Mouse (Mus musculus) limb, embryonic 14.5 days (tissue): ENCODE measurements around the gene Hamp. TPM values are rescaled to one million over a fixed set of nuclear protein-coding genes. Genes with fewer than 3 reads are reported as not detected.
"Not testable (repeated sequence)": the region's sequence is repeated elsewhere in the genome, so short reads cannot be mapped to it uniquely, and the experiment has no call there.

Experiments used
- ATAC-seq: fragments of 200-750 bp; cut with Nextera tagmentation; 2 replicates; pipeline ENCODE4 v1.8.0; 2017; ENCODE audit warnings: low read depth, moderate number of reproducible peaks, moderate TSS enrichment; ENCODE audit not compliant: low FRiP score
- DNase-seq: peaks from one replicate; pipeline ENCODE4 v3.0.0-alpha.2; 2015; ENCODE audit warnings: low spot score
- H3K27ac ChIP-seq: fragments of 300-500 bp; sonication (generic); replicated peaks from 2 replicates; pipeline ENCODE4 v1.5.1; 2014; ENCODE audit warnings: low read depth, mild to moderate bottlenecking, low read length, moderate library complexity, mixed read lengths
- H3K27me3 ChIP-seq: fragments of 300-500 bp; sonication (generic); 2 replicates; pipeline ENCODE4 v1.6.1; 2014; ENCODE audit warnings: low read length, mixed read lengths; ENCODE audit not compliant: control insufficient read depth, insufficient read depth
- H3K36me3 ChIP-seq: fragments of 300-500 bp; sonication (generic); 2 replicates; pipeline ENCODE4 v1.6.1; 2014; ENCODE audit warnings: mild to moderate bottlenecking, low read length, moderate library complexity, mixed read lengths; ENCODE audit not compliant: control insufficient read depth, insufficient read depth
- H3K4me1 ChIP-seq: fragments of 300-500 bp; sonication (generic); 2 replicates; pipeline ENCODE4 v1.6.1; 2014; ENCODE audit warnings: antibody characterized with exemption, low read length, mixed read lengths; ENCODE audit not compliant: control insufficient read depth, insufficient read depth
- H3K4me2 ChIP-seq: fragments of 300-500 bp; sonication (generic); replicated peaks from 2 replicates; pipeline ENCODE4 v1.6.1; 2014; ENCODE audit warnings: low read depth, mild to moderate bottlenecking, low read length, moderate library complexity; ENCODE audit not compliant: severe bottlenecking
- H3K4me3 ChIP-seq: fragments of 300-500 bp; sonication (generic); replicated peaks from 2 replicates; pipeline ENCODE4 v1.5.1; 2014; ENCODE audit warnings: low read length
- H3K9ac ChIP-seq: fragments of 300-500 bp; sonication (generic); 2 replicates; pipeline ENCODE4 v1.6.1; 2014; ENCODE audit warnings: mild to moderate bottlenecking, low read depth, low read length, moderate library complexity; ENCODE audit not compliant: severe bottlenecking
- H3K9me3 ChIP-seq: fragments of 300-500 bp; sonication (generic); 2 replicates; pipeline ENCODE4 v1.6.1; 2016; ENCODE audit warnings: low read length; ENCODE audit not compliant: control insufficient read depth
- POLR2A ChIP-seq: fragments of 200-500 bp; IDR thresholded peaks from 2 replicates; pipeline ENCODE4 v1.8.0; 2012; ENCODE audit warnings: inconsistent platforms, mild to moderate bottlenecking, moderate library complexity, borderline replicate concordance; ENCODE audit not compliant: insufficient read depth, insufficient read length; ENCODE audit errors: extremely low read depth
- WGBS: fragments of 180-500 bp; shearing (Covaris S2); extraction: QIAGEN DNeasy Blood & Tissue Kit; methylation state at CpG from one replicate; pipeline ENCODE4 v1.1.7; 2014; 5-methylcytosine and 5-hydroxymethylcytosine counted together
- polyA plus RNA-seq, 2 experiments: library from polyadenylated mRNA; depleted of rRNA in 1 of 2; stranded (reverse) in 1 of 2; unstranded in 1 of 2; fragments of >200 nt; fragmentation: Nextera tagmentation in 1 of 2; extraction: Ambion mirVana in 1 of 2; gene quantifications; 2 replicates each; pipeline versions ENCODE4 v1.2.1 to v1.2.3; 2012 to 2014

Hamp gene
- polyA plus RNA-seq, 2 experiments: 0.23 TPM; not detected in 1

- H3K36me3 ChIP-seq, H3K27ac ChIP-seq, H3K9ac ChIP-seq, DNase-seq, H3K27me3 ChIP-seq, ATAC-seq, H3K4me1 ChIP-seq, H3K4me3 ChIP-seq, H3K9me3 ChIP-seq, H3K4me2 ChIP-seq: not testable (repeated sequence)
- 83% methylated on average over 2 of the region's 2 CpGs for WGBS
Observed at GRCm38 (mm10) chr7:30924581-30924980, 19.3 kb downstream of the Hamp start, which contains the start of gene Hamp2. Hamp2 (minus strand) TSS chr7:30924681.

- H3K27me3 ChIP-seq: no peaks in the 10 kb centered on the region
- no peak overlapping the region for H3K27ac ChIP-seq
- no peak for ATAC-seq
- no peaks in the 10 kb centered on the region for H3K36me3 ChIP-seq
- no peak for TF ChIP-seq POLR2A
- no peaks in the 10 kb centered on the region for H3K9me3 ChIP-seq
- H3K4me1 ChIP-seq: no peaks in the 10 kb centered on the region
- no peak overlapping the region for H3K9ac ChIP-seq
- DNase-seq: no peak
- no peak overlapping the region for H3K4me3 ChIP-seq
- WGBS: 68% methylated on average over 3 of the region's 3 CpGs
- H3K4me2 ChIP-seq: no peak overlapping the region
Observed at GRCm38 (mm10) chr7:30924071-30924470, 19.8 kb downstream of the Hamp start.

- not testable (repeated sequence) for H3K27me3 ChIP-seq, H3K36me3 ChIP-seq, H3K4me1 ChIP-seq, H3K4me3 ChIP-seq, H3K9me3 ChIP-seq, ATAC-seq, DNase-seq, H3K4me2 ChIP-seq, H3K9ac ChIP-seq, H3K27ac ChIP-seq
- WGBS: 38% methylated on average over 3 of the region's 3 CpGs
Observed at GRCm38 (mm10) chr7:30922490-30922889, 21.3 kb downstream of the Hamp start.

- Histone ChIP-seq H3K36me3 (no peaks in the 10 kb centered on the region), H3K27ac (no peak overlapping the region), H3K27me3 (no peaks in the 10 kb centered on the region), H3K4me3 (no peak overlapping the region), H3K9ac (no peak overlapping the region), H3K4me2 (no peak overlapping the region), H3K9me3 (no peaks in the 10 kb centered on the region), H3K4me1 (no peaks in the 10 kb centered on the region)
- DNase-seq (no peak), ATAC-seq (no peak)
- no peak for TF ChIP-seq POLR2A
- 61% methylated on average over 3 of the region's 3 CpGs for WGBS
Observed at GRCm38 (mm10) chr7:30920217-30920616, 23.6 kb downstream of the Hamp start.

GRCm38 (mm10) chr7:30917219-30917618 is 26.6 kb downstream of the Hamp start:
- Histone ChIP-seq H3K9ac (no peak overlapping the region), H3K27ac (no peak overlapping the region), H3K4me1 (no peaks in the 10 kb centered on the region), H3K4me2 (no peak overlapping the region), H3K4me3 (no peak overlapping the region), H3K27me3 (no peaks in the 10 kb centered on the region), H3K36me3 (no peaks in the 10 kb centered on the region), H3K9me3 (no peaks in the 10 kb centered on the region)
- no peak for ATAC-seq
- no peak for TF ChIP-seq POLR2A
- no peak for DNase-seq
- 51% methylated on average over 4 of the region's 4 CpGs for WGBS

- DNase-seq (no peak), ATAC-seq (no peak)
- no peak for TF ChIP-seq POLR2A
- Histone ChIP-seq H3K9ac (no peak overlapping the region), H3K4me3 (no peak overlapping the region), H3K27me3 (no peaks in the 10 kb centered on the region), H3K4me2 (no peak overlapping the region), H3K4me1 (no peaks in the 10 kb centered on the region), H3K9me3 (no peaks in the 10 kb centered on the region), H3K27ac (no peak overlapping the region), H3K36me3 (no peaks in the 10 kb centered on the region)
- 37% methylated on average over 6 of the region's 6 CpGs for WGBS
Observed at GRCm38 (mm10) chr7:30916713-30917112, 27.1 kb downstream of the Hamp start.
